Mouse (Mus musculus) stomach, postnatal 0 days (tissue): Measurements from ENCODE around the gene Ggt5. TPM values are rescaled to one million over a fixed set of nuclear protein-coding genes. Genes with fewer than 3 reads are reported as not detected.

Experiments used
- ATAC-seq: fragments of 200-750 bp; cut with Nextera tagmentation; 2 replicates; pipeline ENCODE4 v1.8.0; 2017; ENCODE audit not compliant: low FRiP score, low TSS enrichment
- DNase-seq: peaks from one replicate; pipeline ENCODE4 v3.0.0-alpha.2; 2016; ENCODE audit warnings: low spot score
- H3K27ac ChIP-seq: fragments of 300-500 bp; sonication (generic); replicated peaks from 2 replicates; pipeline ENCODE4 v1.5.1; 2014; ENCODE audit warnings: mild to moderate bottlenecking, control low read depth
- H3K27me3 ChIP-seq: fragments of 300-500 bp; sonication (generic); 2 replicates; pipeline ENCODE4 v1.6.1; 2014; ENCODE audit warnings: low read length; ENCODE audit not compliant: control insufficient read depth, insufficient read depth
- H3K36me3 ChIP-seq: fragments of 300-500 bp; sonication (generic); 2 replicates; pipeline ENCODE4 v1.6.1; 2014; ENCODE audit warnings: low read length, mixed read lengths; ENCODE audit not compliant: control insufficient read depth, insufficient read depth
- H3K4me1 ChIP-seq: fragments of 300-500 bp; sonication (generic); replicated peaks from 2 replicates; pipeline ENCODE4 v1.6.1; 2014; ENCODE audit warnings: antibody characterized with exemption; ENCODE audit not compliant: control insufficient read depth, insufficient read depth
- H3K4me2 ChIP-seq: fragments of 300-500 bp; sonication (generic); replicated peaks from 2 replicates; pipeline ENCODE4 v1.6.1; 2014; ENCODE audit warnings: low read depth, mild to moderate bottlenecking, control low read depth, moderate library complexity
- H3K4me3 ChIP-seq: fragments of 300-500 bp; sonication (generic); 2 replicates; pipeline ENCODE4 v1.5.1; 2014; ENCODE audit warnings: low read depth, low read length, control low read depth
- H3K9ac ChIP-seq: fragments of 300-500 bp; sonication (generic); 2 replicates; pipeline ENCODE4 v1.6.1; 2014; ENCODE audit warnings: mild to moderate bottlenecking, low read length, control low read depth, mixed read lengths
- H3K9me3 ChIP-seq: fragments of 300-500 bp; sonication (generic); 2 replicates; pipeline ENCODE4 v1.6.1; 2016; ENCODE audit warnings: low read length; ENCODE audit not compliant: control insufficient read depth
- CTCF ChIP-seq: IDR thresholded peaks from 2 replicates; pipeline ENCODE4 v1.5.1; 2016; ENCODE audit warnings: antibody characterized with exemption, low read depth, mild to moderate bottlenecking, moderate library complexity
- EP300 ChIP-seq: optimal IDR thresholded peaks from 2 replicates; pipeline ENCODE3; 2016; ENCODE audit warnings: antibody characterized with exemption
- WGBS: fragments of 180-500 bp; shearing (Covaris S2); extraction: QIAGEN DNeasy Blood & Tissue Kit; methylation state at CpG from one replicate; pipeline ENCODE4 v1.1.7; 2014; 5-methylcytosine and 5-hydroxymethylcytosine counted together
- polyA plus RNA-seq: library from polyadenylated mRNA; unstranded; fragments of >200 nt; fragmentation: Nextera tagmentation; extraction: Ambion mirVana; gene quantifications from 2 replicates; pipeline ENCODE4 v1.2.1, GENCODE M21; 2015

Ggt5 gene
- polyA plus RNA-seq, 1 experiment from 2014 or later, result 2.8 TPM

GRCm38 (mm10) chr10:75650306-75650902, 61.3 kb downstream of the Ggt5 start:
- no peak overlapping the region for H3K4me3 ChIP-seq
- H3K9me3 ChIP-seq, result no peaks in the 10 kb centered on the region
- H3K27me3 ChIP-seq, result no peaks in the 10 kb centered on the region
- 91% methylated on average over 6 of the region's 6 CpGs for WGBS
- DNase-seq (no peak), ATAC-seq (no peak)
- no peak overlapping the region for H3K9ac ChIP-seq
- H3K36me3 ChIP-seq, result peaks cover 40% of the 10 kb centered on the region
- H3K27ac ChIP-seq, result no peak overlapping the region
- H3K4me1 ChIP-seq, result no peaks in the 10 kb centered on the region
- TF ChIP-seq CTCF (no peak), EP300 (no peak)
- no peak overlapping the region for H3K4me2 ChIP-seq

DNA sequence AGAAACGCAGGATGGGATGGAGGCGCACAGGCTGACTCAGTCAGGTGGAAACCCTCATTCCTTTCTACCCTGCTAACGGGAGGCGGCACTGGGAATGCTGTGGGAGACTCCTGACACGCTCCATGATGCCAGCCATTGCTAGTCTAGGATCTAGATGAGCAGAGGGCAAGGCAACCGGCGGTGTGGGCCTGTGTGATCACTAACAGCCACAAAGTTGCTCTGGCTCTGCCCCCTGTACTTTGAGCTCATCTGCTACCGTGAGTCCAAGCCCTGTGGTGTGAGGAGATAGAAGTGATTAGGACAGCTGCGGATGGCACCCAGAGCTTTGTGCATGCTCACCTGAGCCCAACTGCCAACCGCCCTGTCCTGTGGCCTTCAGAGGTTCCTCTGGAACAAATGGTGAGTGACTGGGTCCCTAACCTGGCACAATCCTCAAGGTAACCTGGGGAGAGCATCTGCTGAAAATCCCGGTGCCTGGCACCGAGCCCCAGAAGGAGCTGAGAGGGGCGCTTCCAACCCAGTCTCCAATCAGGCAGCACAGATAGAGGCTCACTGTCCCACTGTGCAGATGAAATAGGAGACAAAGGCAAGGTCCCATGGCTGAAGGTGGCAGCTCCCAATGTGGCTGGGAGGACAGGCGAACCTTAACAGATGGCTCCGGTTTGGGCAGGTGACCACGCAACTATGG, 62.4 kb downstream of the Ggt5 start:
- Histone ChIP-seq H3K27ac (no peak overlapping the region), H3K9me3 (no peaks in the 10 kb centered on the region), H3K27me3 (no peaks in the 10 kb centered on the region), H3K9ac (no peak overlapping the region), H3K36me3 (peaks cover 43% of the 10 kb centered on the region), H3K4me2 (no peak overlapping the region), H3K4me3 (no peak overlapping the region), H3K4me1 (no peaks in the 10 kb centered on the region)
- no peak for DNase-seq
- TF ChIP-seq EP300, result no peak
- no peak for TF ChIP-seq CTCF
- WGBS, result 97% methylated on average over 16 of the region's 16 CpGs
- ATAC-seq, result no peak

DNA sequence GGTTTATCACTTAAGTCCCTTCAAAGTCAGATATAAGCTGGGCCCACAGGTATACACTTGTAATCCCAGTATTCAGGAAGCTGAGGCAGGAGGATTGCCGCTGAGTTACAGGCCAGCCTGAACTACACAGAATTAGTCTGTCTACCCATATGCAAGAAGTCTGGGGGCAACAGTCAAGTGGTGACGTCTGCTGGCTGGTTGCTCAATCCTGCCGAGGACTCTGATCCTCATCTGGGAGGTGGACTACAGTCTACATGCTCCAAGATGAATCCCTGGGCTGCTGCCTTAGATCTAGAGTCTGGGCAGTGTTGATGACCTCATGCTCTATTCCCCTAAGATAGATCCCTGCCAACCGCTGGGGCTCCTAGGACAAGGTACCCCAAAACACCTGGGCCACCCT, 64.9 kb downstream of the Ggt5 start:
- H3K27ac ChIP-seq, result no peak overlapping the region
- 87% methylated on average over 4 of the region's 4 CpGs for WGBS
- H3K27me3 ChIP-seq, result no peaks in the 10 kb centered on the region
- TF ChIP-seq CTCF, result no peak
- TF ChIP-seq EP300, result no peak
- no peak overlapping the region for H3K9ac ChIP-seq
- ATAC-seq, result no peak
- no peak overlapping the region for H3K4me3 ChIP-seq
- H3K4me2 ChIP-seq, result no peak overlapping the region
- DNase-seq, result no peak
- no peaks in the 10 kb centered on the region for H3K9me3 ChIP-seq
- H3K36me3 ChIP-seq, result peaks cover 54% of the 10 kb centered on the region
- H3K4me1 ChIP-seq, result no peaks in the 10 kb centered on the region

GRCm38 (mm10) chr10:75657165-75657564, 68.0 kb downstream of the Ggt5 start:
- Histone ChIP-seq H3K27ac (no peak overlapping the region), H3K36me3 (peaks cover 36% of the 10 kb centered on the region), H3K9me3 (no peaks in the 10 kb centered on the region), H3K4me1 (no peaks in the 10 kb centered on the region), H3K27me3 (no peaks in the 10 kb centered on the region), H3K9ac (no peak overlapping the region), H3K4me3 (no peak overlapping the region), H3K4me2 (no peak overlapping the region)
- WGBS, result 91% methylated on average over 5 of the region's 5 CpGs
- ATAC-seq (no peak), DNase-seq (no peak)
- TF ChIP-seq EP300 (no peak), CTCF (no peak)

DNA sequence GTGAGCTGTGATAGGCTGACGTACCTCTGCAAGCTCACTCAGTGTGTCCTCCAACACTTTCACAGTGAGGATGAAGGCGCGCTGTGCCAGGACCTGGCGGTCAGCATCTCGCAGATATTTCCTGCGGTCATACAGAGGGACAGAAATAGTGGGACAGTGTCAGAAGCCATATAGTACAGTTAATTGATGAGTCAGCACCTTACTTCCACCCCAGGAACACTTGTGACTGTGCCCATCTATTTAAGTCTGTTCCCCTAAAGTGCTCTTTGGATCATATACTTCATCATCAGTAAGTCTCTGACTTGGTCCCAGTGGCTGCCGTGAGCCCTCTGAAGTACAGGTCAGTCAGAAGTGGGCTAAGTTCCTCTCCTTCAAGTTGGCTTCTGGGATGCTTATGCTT, 68.6 kb downstream of the Ggt5 start:
- Histone ChIP-seq H3K4me2 (no peak overlapping the region), H3K9ac (no peak overlapping the region), H3K4me1 (no peaks in the 10 kb centered on the region), H3K36me3 (peaks cover 32% of the 10 kb centered on the region), H3K27me3 (no peaks in the 10 kb centered on the region), H3K9me3 (no peaks in the 10 kb centered on the region), H3K27ac (no peak overlapping the region), H3K4me3 (no peak overlapping the region)
- no peak for DNase-seq
- no peak for TF ChIP-seq EP300
- no peak for TF ChIP-seq CTCF
- WGBS, result 93% methylated on average over 7 of the region's 7 CpGs
- ATAC-seq, result no peak

DNA sequence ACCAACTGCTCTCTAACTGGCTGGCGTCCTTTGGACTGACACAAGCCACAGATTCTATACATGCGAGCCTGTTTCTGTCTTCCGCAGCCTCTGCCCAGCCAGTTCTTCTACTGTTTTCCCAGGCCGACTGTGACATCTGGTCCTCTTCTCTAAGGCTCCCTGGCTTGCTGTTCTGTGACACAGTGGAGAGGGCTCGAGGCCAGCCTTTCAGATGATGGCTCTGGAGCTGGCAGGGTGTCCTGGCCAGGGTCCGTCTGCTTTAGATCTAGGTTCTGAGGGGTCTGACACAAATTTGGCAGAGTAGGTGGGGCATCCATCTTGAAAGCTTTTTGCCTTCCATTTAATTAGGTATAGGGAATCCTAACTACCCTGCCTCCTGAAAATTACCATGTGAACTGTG, 72.2 kb downstream of the Ggt5 start:
- Histone ChIP-seq H3K4me3 (no peak overlapping the region), H3K9me3 (no peaks in the 10 kb centered on the region), H3K9ac (no peak overlapping the region), H3K4me1 (no peaks in the 10 kb centered on the region), H3K4me2 (no peak overlapping the region), H3K27me3 (no peaks in the 10 kb centered on the region), H3K27ac (no peak overlapping the region), H3K36me3 (peaks cover 25% of the 10 kb centered on the region)
- DNase-seq, result no peak
- 64% methylated on average over 6 of the region's 6 CpGs for WGBS
- TF ChIP-seq EP300 (no peak), CTCF (no peak)
- ATAC-seq, result no peak
